Mouse (Mus musculus) telencephalon, adult 2 months (tissue): Measurements from ENCODE around the gene Oca2.

Experiments
- DNase-seq: peaks from one replicate; pipeline ENCODE4 v3.0.0-alpha.2; 2011; ENCODE audit warnings: low read depth, low spot score

Gene Oca2

DNA sequence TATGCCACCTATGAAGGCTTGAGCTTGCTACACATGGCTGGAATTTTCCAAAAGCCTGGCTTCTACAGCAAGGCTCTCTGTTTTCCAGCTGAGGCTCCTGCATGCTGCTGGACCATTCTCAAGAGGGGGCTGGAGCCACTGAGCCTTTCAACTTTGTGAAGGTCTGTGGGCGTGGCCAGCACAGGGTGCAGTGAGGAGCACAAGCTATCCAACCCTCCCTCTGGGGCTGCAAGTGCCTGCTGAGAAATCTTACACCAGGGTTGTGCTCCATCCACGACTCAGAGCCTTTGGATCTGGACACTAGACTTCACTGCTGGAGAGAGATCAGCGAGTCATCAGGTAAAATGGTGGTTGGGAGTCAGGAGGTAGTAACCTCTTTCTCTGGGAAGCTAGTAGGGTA is at the start of gene Oca2:
Gene Oca2 (plus strand): TSS at position 218 of the 400 bp plus-strand sequence.
- DNase-seq, result no peak

DNA sequence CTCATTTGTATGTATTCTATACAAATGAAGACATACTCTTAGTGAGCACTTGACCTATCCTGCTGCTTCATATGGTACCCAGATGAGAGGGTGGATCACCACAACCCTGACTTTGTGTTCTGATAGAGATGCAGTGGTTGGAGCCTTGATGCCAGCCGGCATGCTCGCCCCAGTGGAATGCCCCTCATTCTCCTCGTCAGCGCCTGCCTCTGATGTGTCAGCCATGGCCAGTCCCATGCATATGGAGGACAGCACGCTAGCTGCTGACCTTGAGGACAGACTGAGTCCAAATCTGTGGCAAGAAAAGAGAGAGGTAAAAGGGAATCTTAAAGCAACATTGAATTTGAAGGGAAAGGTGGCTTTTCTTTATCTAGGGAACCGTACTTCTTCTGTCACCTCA is 48.5 kb upstream of the Oca2 start:
- DNase-seq, result no peak

GRCm38 (mm10) chr7:56191661-56192060 is 47.9 kb upstream of the Oca2 start:
- DNase-seq, result no peak

DNA sequence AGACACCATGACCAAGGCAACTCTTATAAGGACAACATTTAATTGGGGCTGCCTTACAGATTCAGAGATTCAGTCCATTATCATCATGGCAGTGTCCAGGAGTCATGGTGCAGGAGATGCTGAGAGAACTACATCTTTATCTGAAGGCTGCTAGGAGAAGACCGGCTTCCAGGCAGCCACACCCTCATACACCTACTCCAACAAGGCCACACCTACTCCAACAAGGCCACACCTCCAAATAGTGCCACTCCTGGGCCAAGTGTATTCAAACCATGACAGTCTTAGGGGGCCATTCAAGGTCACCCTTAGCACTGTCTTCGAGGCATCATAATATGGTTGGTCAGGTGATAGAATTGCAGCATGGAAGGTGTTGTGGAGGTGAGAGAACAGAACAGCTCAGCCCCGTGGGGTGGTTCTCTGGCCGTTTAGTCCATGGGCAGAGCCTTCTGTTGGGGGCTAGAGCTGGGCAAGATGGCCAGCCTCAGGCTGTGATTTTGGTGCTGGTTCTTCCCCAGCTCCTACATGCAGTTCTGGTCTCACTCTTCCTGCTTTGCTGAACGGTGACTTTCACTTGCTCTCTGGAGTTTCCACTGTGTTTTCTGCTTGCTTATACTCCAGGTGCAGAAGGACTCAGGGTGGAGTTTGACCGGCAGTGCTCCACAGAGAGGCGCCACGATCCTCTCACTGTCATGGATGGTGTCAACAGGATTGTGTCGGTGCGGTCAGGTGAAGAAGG is 37.9 kb upstream of the Oca2 start:
- DNase-seq, result no peak

GRCm38 (mm10) chr7:56202843-56203242 is 36.7 kb upstream of the Oca2 start:
- DNase-seq, result no peak

DNA sequence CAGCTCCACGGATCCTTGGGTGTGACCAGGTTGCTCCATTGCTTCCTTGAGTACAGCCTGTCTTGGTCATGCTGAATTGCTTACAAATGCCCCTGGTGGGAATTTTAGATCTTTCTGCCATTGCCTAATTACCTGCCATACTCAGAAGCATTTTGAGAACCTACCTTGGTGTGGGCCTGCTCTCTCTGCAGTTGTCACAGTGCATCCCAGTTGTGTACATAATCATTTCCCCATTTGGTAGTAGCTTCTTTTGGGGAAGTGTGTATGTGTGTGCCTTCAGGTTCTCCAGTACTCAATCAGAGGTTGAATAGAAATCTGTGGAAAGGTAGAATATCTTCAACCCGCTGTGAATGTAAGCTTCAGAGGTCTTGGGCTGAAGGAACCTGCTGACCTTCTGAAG is 36.3 kb upstream of the Oca2 start:
- DNase-seq, result no peak

GRCm38 (mm10) chr7:56204877-56205276 is 34.7 kb upstream of the Oca2 start:
- DNase-seq, result no peak

DNA sequence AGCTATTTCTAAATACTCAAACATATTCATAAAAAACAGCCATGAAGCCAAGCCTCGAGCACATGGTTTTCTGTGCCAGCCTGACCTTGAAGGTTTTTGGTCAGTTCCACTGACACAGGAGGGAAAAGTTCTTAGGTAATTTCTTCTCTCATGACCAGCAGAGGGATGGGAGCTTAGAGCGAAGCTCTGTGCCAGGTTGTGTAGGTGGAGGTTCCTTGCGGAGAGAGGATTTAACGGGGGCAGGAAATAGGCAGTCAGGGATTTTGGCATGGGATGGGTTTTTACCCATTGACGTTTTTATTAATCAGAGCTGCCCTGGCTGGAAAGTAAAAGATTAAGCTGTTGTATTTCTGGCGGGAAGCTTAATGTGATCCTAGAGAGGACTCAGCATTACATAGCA is 18.7 kb upstream of the Oca2 start:
- DNase-seq, result peak; percentile 16

GRCm38 (mm10) chr7:56235794-56236423 is 3.7 kb upstream of the Oca2 start:
- DNase-seq, result no peak

DNA sequence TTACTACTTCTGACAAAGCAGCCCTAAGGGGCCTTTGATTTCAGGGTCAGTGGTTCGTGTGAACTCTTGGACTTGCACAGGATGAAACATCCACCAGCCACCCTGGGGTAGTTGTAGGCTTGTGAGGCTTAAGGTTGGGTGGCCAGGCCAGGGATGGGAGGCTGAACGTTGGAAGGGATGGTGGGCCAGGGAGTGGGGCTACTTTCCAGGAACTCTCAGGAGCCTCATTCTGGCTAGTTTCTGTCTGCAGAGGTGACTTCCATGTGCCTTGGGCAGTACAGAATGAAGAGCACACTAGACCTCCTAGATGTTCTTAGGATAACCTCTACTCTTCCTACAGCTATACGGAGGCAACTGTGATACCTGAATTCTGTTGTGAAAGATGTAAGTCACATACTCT is 2.9 kb upstream of the Oca2 start:
- no peak for DNase-seq

DNA sequence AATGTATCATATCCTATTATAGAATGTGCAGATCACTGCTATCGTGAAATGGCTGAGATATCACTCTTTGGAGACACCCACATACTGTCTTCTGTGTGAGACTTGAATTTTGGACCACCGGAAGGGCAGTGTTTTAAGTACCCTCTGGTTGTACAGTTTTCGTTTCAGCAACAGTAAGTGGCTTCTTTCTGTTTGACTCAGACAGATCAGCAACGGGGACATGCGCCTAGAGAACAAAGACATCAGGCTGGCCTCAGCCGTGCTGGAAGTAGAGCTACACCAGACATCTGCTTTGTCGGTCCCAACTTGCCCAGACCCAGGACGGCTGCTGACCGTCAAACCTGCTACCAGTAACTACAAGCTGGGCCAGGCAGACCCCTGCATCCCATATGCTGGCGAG is 15.0 kb downstream of the Oca2 start:
- DNase-seq, result no peak

- DNase-seq, result no peak
These were observed 18.4 kb downstream of the Oca2 start for GRCm38 (mm10) chr7:56257875-56258441.

GRCm38 (mm10) chr7:56277506-56277905 is 37.9 kb downstream of the Oca2 start:
- DNase-seq, result no peak

DNA sequence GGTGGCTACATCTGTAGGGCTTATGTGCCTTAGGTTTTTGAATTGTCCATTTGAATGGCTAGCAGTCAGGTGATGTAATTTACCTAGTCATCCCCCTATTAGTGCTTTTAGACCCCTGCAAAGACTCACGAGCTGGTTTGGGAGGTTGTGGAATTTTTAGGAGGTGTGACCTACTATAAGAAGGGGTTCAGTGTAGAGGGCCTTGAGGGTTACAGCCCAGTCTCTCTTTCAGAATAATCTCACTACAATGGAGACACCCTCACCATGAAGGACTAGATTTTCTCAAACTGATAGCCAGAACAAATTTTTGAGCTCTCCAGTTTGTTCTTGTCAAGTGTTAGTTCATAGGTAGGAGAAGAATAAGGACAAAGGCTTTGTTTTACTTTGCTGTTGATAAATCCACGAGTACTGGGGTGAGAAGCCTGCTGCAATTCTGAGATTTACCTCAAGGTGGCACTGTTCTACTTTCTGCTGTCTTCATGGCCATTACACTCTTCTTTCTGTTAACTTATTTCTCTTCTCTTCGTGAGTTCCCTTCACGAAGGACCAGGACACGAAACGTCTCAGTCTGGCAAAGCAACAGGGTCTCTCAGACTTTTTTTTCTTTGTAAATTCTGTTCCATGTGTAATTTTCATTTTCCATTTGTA is 52.0 kb downstream of the Oca2 start:
- peak; percentile 69 for DNase-seq

DNA sequence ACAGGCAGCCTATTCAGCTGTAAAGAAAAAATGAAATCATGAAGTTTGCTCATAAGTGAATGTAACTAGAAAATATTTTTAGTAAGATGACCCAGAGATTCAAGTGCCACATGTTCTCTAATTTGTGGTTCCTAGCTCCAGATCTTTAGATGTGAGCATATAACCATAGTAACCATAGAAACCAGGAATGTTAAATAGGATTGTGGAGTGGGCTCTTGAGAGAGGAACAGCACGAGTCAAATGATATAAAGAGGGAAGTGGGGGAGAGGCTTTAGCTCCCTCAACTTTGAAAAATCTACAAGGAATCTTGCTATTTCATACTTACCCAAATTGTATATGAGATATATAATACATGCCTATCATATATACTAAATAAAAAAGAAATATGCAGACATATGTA is 64.8 kb downstream of the Oca2 start:
- peak; percentile 38 for DNase-seq

DNA sequence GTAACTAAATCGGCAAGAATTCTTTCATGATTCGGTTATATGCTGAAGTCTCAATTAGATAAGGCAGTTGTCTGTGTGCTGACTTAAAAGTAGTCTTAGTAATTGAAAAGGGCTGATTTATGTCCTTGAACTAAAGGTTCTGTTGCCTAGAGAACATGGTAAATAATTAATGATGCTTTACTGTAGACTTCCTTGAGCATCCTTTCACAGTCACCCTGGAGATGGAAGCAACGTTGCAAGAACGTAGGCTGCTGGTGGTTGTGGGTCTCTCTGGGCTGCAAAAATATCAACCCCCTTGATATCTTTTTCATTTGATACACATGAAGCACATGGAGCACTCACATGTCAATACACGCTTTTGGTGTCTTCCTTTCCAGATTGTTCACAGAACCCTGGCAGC is 74.8 kb downstream of the Oca2 start:
- DNase-seq, result no peak

DNA sequence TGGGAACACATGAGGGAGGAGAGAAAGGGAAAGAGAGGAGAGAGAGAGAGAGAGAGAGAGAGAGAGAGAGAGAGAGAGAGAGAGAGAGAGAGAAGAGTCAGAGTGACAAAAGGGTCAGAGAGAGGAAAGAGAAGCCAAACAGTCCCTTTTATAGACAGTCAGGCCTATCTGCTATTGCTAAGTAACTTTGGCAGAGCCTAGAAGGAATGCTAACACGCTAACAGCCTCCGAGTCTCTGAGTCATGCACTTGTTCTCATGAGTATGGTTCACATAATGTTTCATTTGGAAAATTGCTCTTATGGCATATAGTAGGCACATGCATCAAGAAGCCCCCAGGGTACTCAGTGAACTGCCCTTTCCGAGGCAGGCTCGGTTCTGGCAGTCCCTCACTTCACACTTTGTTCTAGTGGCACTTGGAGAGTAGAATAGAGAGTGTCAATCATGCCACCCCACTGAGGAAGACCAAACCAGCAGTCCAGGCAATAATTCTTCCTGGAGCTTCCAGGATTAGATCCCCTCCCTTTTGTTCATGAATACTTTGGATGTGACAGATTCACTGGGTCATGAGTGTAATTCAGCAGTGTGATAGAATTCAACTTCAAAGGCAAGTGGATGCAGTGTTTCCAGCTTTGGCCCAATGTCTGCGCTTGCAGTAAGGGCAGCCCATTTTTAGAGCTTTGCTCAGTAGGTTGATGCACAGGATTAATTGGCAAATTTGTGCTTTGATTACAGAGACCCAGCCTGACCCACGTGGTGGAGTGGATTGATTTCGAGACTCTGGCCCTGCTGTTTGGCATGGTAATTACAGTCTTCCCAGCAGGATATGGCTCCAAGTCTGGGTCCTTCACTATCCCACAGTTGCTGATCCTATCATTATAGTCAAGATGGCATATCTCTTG is 76.3 kb downstream of the Oca2 start:
- no peak for DNase-seq

DNA sequence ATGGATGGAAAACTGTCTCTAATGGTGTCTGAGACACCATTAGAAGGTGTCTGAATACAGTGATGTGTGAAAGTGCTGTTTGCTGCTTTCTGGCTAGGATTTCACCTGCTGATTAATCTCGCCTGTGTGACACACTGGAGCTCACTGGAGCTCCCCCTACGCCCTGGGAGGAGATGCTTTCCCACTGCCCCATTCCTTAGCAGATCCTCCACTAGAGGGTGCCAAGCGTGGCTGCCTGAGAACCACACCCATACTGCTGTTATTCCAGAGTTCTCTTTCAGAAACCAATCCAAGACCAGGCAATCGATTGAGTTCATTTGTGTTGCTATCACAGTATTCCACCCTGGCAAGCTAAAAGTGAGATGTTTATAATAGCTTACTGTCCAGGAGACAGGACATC is 88.2 kb downstream of the Oca2 start:
- DNase-seq, result no peak

DNA sequence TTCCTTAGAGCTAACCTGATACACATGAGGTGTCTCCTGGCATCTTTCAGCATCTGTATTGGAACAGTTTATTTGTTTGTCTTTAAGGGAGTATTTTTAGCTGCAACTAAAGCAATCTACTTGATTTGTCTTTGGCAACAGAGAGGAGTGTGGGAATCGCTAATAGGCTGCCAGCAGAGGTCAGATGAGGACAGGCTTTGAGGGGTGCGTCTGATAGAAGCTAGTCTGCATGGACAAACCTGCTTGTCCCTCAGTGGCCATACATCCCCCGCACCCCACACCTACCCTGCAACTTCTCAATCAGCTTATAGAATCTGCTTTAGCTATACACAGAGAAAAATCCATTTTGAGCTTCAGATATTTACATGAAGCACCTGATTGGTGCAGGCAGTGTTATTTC is 109.0 kb downstream of the Oca2 start:
- no peak for DNase-seq

DNA sequence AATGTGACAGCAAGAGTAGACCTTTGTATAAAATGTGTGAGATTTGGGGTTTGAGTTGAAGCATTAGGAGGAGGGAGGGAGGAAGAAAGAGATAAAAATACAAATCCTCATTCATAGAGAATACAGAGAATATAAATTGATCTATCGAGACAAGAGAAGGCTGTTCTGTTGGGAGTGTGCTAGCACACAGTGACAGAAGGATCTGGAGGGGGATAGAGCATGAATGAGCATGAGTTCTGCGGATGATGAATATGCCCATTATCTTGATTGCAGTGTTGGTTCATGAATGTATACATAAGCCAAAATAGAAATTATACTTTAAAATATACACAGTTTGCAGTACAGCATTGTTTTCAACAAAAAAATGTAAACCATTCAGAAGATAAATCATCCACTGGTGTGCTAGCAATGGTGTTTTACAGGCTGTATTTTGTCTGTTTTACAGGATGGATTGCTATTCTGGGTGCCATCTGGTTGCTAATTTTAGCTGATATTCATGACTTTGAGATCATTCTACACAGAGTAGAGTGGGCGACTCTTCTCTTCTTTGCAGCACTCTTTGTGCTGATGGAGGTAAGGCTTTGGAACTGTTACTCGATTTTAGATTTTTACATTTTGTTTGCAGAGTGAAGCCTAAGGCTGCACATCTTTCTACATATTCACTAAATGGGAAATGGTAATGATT is 117.2 kb downstream of the Oca2 start:
- peak; percentile 88 for DNase-seq
